ENCODE assay signal across 24 mouse cellular contexts in genomic region chr10:94133081-94133480, GRCm38 (mm10). TPM values are rescaled to one million over a fixed set of nuclear protein-coding genes. Genes with fewer than 3 reads are reported as not detected.
DNase-seq lines count a peak whose midpoint lies in the region; TF ChIP-seq lines count a peak whose summit lies in the region.
"Had no signal": no experiment of that assay in that cellular context is flagged by ENCODE, and none has a peak within 500 bp of the region (broad histone marks: within the 10 kb centered on the region; RNA-seq: fewer than 3 reads in every experiment).

No protein-coding gene starts in this region.

- TF ChIP-seq CTCF in left cerebral cortex, adult 2 months (IDR thresholded peaks at IDR 0.05), result no peak

- intact Hi-C loops in left cerebral cortex, adult 2 months (cut with DNase I), result no loop called here

- H3K27ac ChIP-seq in left cerebral cortex, adult 2 months, result peak overlapping the region; percentile 12; the same call in 1 of the 2 replicates
- H3K27ac ChIP-seq: forebrain, embryonic 10.5 days; heart, embryonic 13.5 days; hindbrain, embryonic 15.5 days; intestine, embryonic 15.5 days; limb, embryonic 13.5 days; liver, embryonic 12.5 days; midbrain, embryonic 13.5 days; neural tube, embryonic 12.5 days had no signal

- no peak for DNase-seq in left cerebral cortex, adult 2 months (ENCODE audit: extremely low spot score in 1 of 2, low spot score in 2 of 2)
- no peak for DNase-seq in left cerebral cortex, adult 8-10 months (ENCODE audit: low spot score in 2 of 2)
- DNase-seq in brain, adult 2 months (ENCODE audit: low read depth, low spot score), result peak; percentile 56
- peak; percentile 48 for DNase-seq in cerebellum, adult 8-10 months
- DNase-seq in cerebellum, postnatal 36 days, result peak; percentile 54 to 62
- no peak for DNase-seq in thymus, postnatal 14 days
- DNase-seq in lung, postnatal 4 days, result no peak
- DNase-seq: adrenal gland, adult 2 months; B cell, adult 2 months; gastrocnemius, postnatal 10 days; heart, adult 18-20 months; heart, postnatal 14 days; kidney, adult 8-10 months; kidney, postnatal 10 days; right cerebral cortex, postnatal 4 days had no signal

- H3K4me3 ChIP-seq in left cerebral cortex, adult 2 months, result no peak overlapping the region
- H3K4me3 ChIP-seq: forebrain, embryonic 10.5 days; heart, embryonic 13.5 days; hindbrain, embryonic 15.5 days; intestine, embryonic 15.5 days; limb, embryonic 13.5 days; liver, embryonic 12.5 days; megakaryocyte, embryonic 14.5 days; midbrain, embryonic 13.5 days; neural tube, embryonic 12.5 days had no signal

RNA-seq across cellular contexts. Expression of gene Nr2c1, which starts 14.7 kb away (rescaled TPM):
- 1 to 10 TPM; 7.7 to 9.1 TPM for total RNA-seq in left cerebral cortex, adult 2 months (2021)
- total RNA-seq in left cerebral cortex, adult 8-10 months (2022), result 1 to 10 TPM; 8.2 to 9.6 (median 8.7) TPM

Comparison
In these comparisons a context has a peak if more than half of its experiments do, and no peak if none do; other contexts are left out.
1. DNase-seq: peak in brain, adult 2 months (single experiment), cerebellum, adult 8-10 months (single experiment) and cerebellum, postnatal 36 days (2 of 2); none in left cerebral cortex, adult 2 months (0 of 2), left cerebral cortex, adult 8-10 months (0 of 2), thymus, postnatal 14 days (single experiment) and lung, postnatal 4 days (0 of 2).